ENCODE assay signal across 8 mouse cellular contexts in genomic region chr5:142844467-142844866, GRCm38 (mm10). TPM values are rescaled to one million over a fixed set of nuclear protein-coding genes. Genes with fewer than 3 reads are reported as not detected.
A peak's percentile ranks its signal among the peaks of the same experiment; 100 is the strongest.
DNase-seq lines count a peak whose midpoint lies in the region; ATAC-seq lines count a peak whose summit lies in the region.
"Had no signal": no experiment of that assay in that cellular context is flagged by ENCODE, and none has a peak within 500 bp of the region (broad histone marks: within the 10 kb centered on the region; RNA-seq: fewer than 3 reads in every experiment).

No protein-coding gene starts in this region.

- ATAC-seq in liver, embryonic 12.5 days = no peak
- ATAC-seq in common myeloid progenitor, adult 5-6 weeks (replicated peaks; ENCODE audit: low read depth, poor library complexity, severe bottlenecking) = 0 out of 2 replicates have a peak, but pooled peaks have one; percentile 45

- H3K4me1 ChIP-seq in liver, embryonic 12.5 days = no peaks in the 10 kb centered on the region

- WGBS in liver, embryonic 12.5 days (ENCODE audit: insufficient replicate concordance) = 52% methylated on average over 8 of the region's 8 CpGs

- H3K27me3 ChIP-seq in liver, embryonic 12.5 days (replicated peaks) = peaks cover 6% of the 10 kb centered on the region; the same call in 1 of the 2 replicates

- peak; percentile 52 for DNase-seq in liver
- peak; percentile 27 to 53 for DNase-seq in adrenal gland, adult 18-20 months (ENCODE audit: low spot score in 2 of 2)
- peak; percentile 29 for DNase-seq in retina, embryonic 14.5 days (ENCODE audit: low spot score)
- DNase-seq in embryo, embryonic 10.5 days (ENCODE audit: low spot score) = no peak
- no peak for DNase-seq in spleen, postnatal 14 days (ENCODE audit: low spot score in 2 of 2)
- DNase-seq: heart, adult 11 months had no signal

- H3K36me3 ChIP-seq in liver, embryonic 12.5 days = no peaks in the 10 kb centered on the region

- no peak overlapping the region for H3K27ac ChIP-seq in liver, embryonic 12.5 days

- no peaks in the 10 kb centered on the region for H3K9me3 ChIP-seq in liver, embryonic 12.5 days (replicated peaks)

- H3K4me3 ChIP-seq in liver, embryonic 12.5 days = no peak overlapping the region

- no peak overlapping the region for H3K9ac ChIP-seq in liver, embryonic 12.5 days

- no peak overlapping the region for H3K4me2 ChIP-seq in liver, embryonic 12.5 days

RNA-seq across cellular contexts. Expression of gene Tnrc18, which starts 27.0 kb away (rescaled TPM):
- 8.8 and 8.9 TPM in 2 replicates for polyA plus RNA-seq in liver, embryonic 12.5 days (2016; fragmentation: Nextera tagmentation; extraction: Ambion mirVana)
- total RNA-seq in adrenal gland, adult 18-20 months (2021) = 10 to 100 TPM; 46.4 to 57.7 TPM
- total RNA-seq in common myeloid progenitor, adult 5-6 weeks (2017) = 17.5 and 17.9 TPM in 2 replicates

RNA-seq across cellular contexts. Expression of gene Fbxl18, which starts 50.8 kb away (rescaled TPM):
- 5.8 and 6.1 TPM in 2 replicates for polyA plus RNA-seq in liver, embryonic 12.5 days (2016; fragmentation: Nextera tagmentation; extraction: Ambion mirVana)
- 1 to 10 TPM; 8.0 to 9.5 TPM for total RNA-seq in adrenal gland, adult 18-20 months (2021)
- total RNA-seq in common myeloid progenitor, adult 5-6 weeks (2017) = 2.0 and 3.9 TPM in 2 replicates

Comparison
In these comparisons a context has a peak if more than half of its experiments do, and no peak if none do; other contexts are left out.
1. DNase-seq: peak in liver (single experiment), adrenal gland, adult 18-20 months (2 of 2) and retina, embryonic 14.5 days (single experiment); none in embryo, embryonic 10.5 days (single experiment) and spleen, postnatal 14 days (0 of 2).